Mouse (Mus musculus): ENCODE data around the gene Scand1.
A peak's percentile ranks its signal among the peaks of the same experiment; 100 is the strongest.

The Scand1 gene

GRCm38 (mm10) chr2:156312297-156312897 lies at the start of gene Scand1, which contains the start of gene Cnbd2:
Gene Scand1, minus strand, starts transcription at chr2:156312704.
Gene Cnbd2, plus strand, starts transcription at chr2:156312299.
- DNase-seq, result peak; percentile 73

- DNase-seq, result peak; percentile 32
Measured at GRCm38 (mm10) chr2:156356031-156356430, 43.5 kb upstream of the Scand1 start.

- DNase-seq, result no peak
Measured at GRCm38 (mm10) chr2:156353265-156353692, 40.8 kb upstream of the Scand1 start.

GRCm38 (mm10) chr2:156352413-156353165 lies 40.1 kb upstream of the Scand1 start:
- no peak for DNase-seq

- no peak for DNase-seq
Measured at GRCm38 (mm10) chr2:156351243-156351642, 38.7 kb upstream of the Scand1 start.

GRCm38 (mm10) chr2:156349286-156349848 lies 36.9 kb upstream of the Scand1 start:
- no peak for DNase-seq

GRCm38 (mm10) chr2:156348812-156349211 lies 36.3 kb upstream of the Scand1 start:
- DNase-seq, result no peak

- no peak for DNase-seq
Measured at GRCm38 (mm10) chr2:156344775-156345532, 32.5 kb upstream of the Scand1 start.

- DNase-seq, result no peak
Measured at GRCm38 (mm10) chr2:156340078-156340477, 27.6 kb upstream of the Scand1 start.

GRCm38 (mm10) chr2:156331446-156331965 lies 19.0 kb upstream of the Scand1 start:
- DNase-seq, result no peak

GRCm38 (mm10) chr2:156330681-156331080 lies 18.2 kb upstream of the Scand1 start:
- DNase-seq, result no peak

GRCm38 (mm10) chr2:156324681-156325080 lies 12.2 kb upstream of the Scand1 start:
- no peak for DNase-seq

- DNase-seq, result no peak
Measured at GRCm38 (mm10) chr2:156324116-156324588, 11.6 kb upstream of the Scand1 start.

GRCm38 (mm10) chr2:156321538-156321937 lies 9.0 kb upstream of the Scand1 start:
- no peak for DNase-seq

GRCm38 (mm10) chr2:156318491-156318890 lies 6.0 kb upstream of the Scand1 start:
- no peak for DNase-seq

GRCm38 (mm10) chr2:156314811-156315210 lies 2.3 kb upstream of the Scand1 start:
- DNase-seq, result no peak

GRCm38 (mm10) chr2:156313153-156313552 lies 649 bp upstream of the Scand1 start:
- DNase-seq, result no peak

- peak; percentile 50 for DNase-seq
Measured at GRCm38 (mm10) chr2:156311841-156312291, 638 bp downstream of the Scand1 start.

GRCm38 (mm10) chr2:156311441-156311840 lies 1.1 kb downstream of the Scand1 start:
- no peak for DNase-seq

- no peak for DNase-seq
Measured at GRCm38 (mm10) chr2:156310945-156311344, 1.6 kb downstream of the Scand1 start.

- no peak for DNase-seq
Measured at GRCm38 (mm10) chr2:156310455-156310854, 2.0 kb downstream of the Scand1 start.

GRCm38 (mm10) chr2:156309948-156310347 lies 2.6 kb downstream of the Scand1 start:
- no peak for DNase-seq

- DNase-seq, result no peak
Measured at GRCm38 (mm10) chr2:156307261-156307660, 5.2 kb downstream of the Scand1 start.

Data from right cerebral cortex, postnatal 4 days (tissue).